Mouse (Mus musculus) forebrain, embryonic 15.5 days (tissue): ENCODE results near the gene Ppil4. TPM values are rescaled to one million over a fixed set of nuclear protein-coding genes. Genes with fewer than 3 reads are reported as not detected.

Source experiments
- ATAC-seq: fragments of 200-750 bp; cut with Nextera tagmentation; replicated peaks from 2 replicates; pipeline ENCODE4 v1.8.0; 2017; ENCODE audit warnings: mild to moderate bottlenecking, moderate TSS enrichment, moderate library complexity
- H3K27ac ChIP-seq: fragments of 300-500 bp; sonication (generic); replicated peaks from 2 replicates; pipeline ENCODE4 v1.5.1; 2015; ENCODE audit warnings: mild to moderate bottlenecking, inconsistent platforms
- H3K27me3 ChIP-seq: fragments of 300-500 bp; sonication (generic); 2 replicates; pipeline ENCODE4 v1.6.1; 2015; ENCODE audit warnings: inconsistent platforms
- H3K36me3 ChIP-seq: fragments of 300-500 bp; sonication (generic); 2 replicates; pipeline ENCODE4 v1.6.1; 2015; ENCODE audit warnings: mild to moderate bottlenecking, inconsistent platforms
- H3K4me1 ChIP-seq: fragments of 300-500 bp; sonication (generic); 2 replicates; pipeline ENCODE4 v1.6.1; 2015; ENCODE audit warnings: inconsistent platforms
- H3K4me2 ChIP-seq: fragments of 300-500 bp; sonication (generic); replicated peaks from 2 replicates; pipeline ENCODE4 v1.6.1; 2015; ENCODE audit warnings: mild to moderate bottlenecking, inconsistent platforms
- H3K4me3 ChIP-seq: fragments of 300-500 bp; sonication (generic); 2 replicates; pipeline ENCODE4 v1.5.1; 2015; ENCODE audit warnings: mild to moderate bottlenecking, inconsistent platforms
- H3K9ac ChIP-seq: fragments of 300-500 bp; sonication (generic); replicated peaks from 2 replicates; pipeline ENCODE4 v1.6.1; 2015; ENCODE audit warnings: mild to moderate bottlenecking, inconsistent platforms
- H3K9me3 ChIP-seq: fragments of 300-500 bp; sonication (generic); 2 replicates; pipeline ENCODE4 v1.6.1; 2016; ENCODE audit warnings: inconsistent platforms
- WGBS: fragments of 180-500 bp; shearing (Covaris S2); methylation state at CpG from one replicate; pipeline ENCODE4 v1.1.7; 2015; ENCODE audit warnings: mixed read lengths; 5-methylcytosine and 5-hydroxymethylcytosine counted together
- polyA plus RNA-seq: library from polyadenylated mRNA; unstranded; fragments of >200 nt; fragmentation: Nextera tagmentation; extraction: Ambion mirVana; gene quantifications from 2 replicates; pipeline ENCODE4 v1.2.1, GENCODE M21; 2015

Gene Ppil4
- polyA plus RNA-seq, 1 experiment from 2014 or later, result 58.2 TPM

- Histone ChIP-seq H3K4me2 (no peak within 1 kb of the TSS; the same call in 1 of the 2 replicates), H3K4me3 (no peak within 1 kb of the TSS), H3K4me1 (no peaks in the 10 kb centered on the region), H3K36me3 (no peaks in the 10 kb centered on the region), H3K27ac (no peak within 1 kb of the TSS), H3K9me3 (no peaks in the 10 kb centered on the region), H3K9ac (no peak within 1 kb of the TSS), H3K27me3 (no peaks in the 10 kb centered on the region)
- WGBS, result 7% methylated on average over 15 of the region's 15 CpGs
- no peak for ATAC-seq
Observed at GRCm38 (mm10) chr10:7832171-7832676, 39.5 kb downstream of the Ppil4 start, which contains the start of gene Zc3h12d. TSS of gene Zc3h12d (plus strand) at chr10:7832470.

GRCm38 (mm10) chr10:7833377-7834165, 40.9 kb downstream of the Ppil4 start:
- Histone ChIP-seq H3K36me3 (no peaks in the 10 kb centered on the region), H3K27ac (no peak overlapping the region), H3K9ac (no peak overlapping the region), H3K4me1 (no peaks in the 10 kb centered on the region), H3K4me3 (no peak overlapping the region), H3K27me3 (no peaks in the 10 kb centered on the region), H3K9me3 (no peaks in the 10 kb centered on the region), H3K4me2 (no peak overlapping the region)
- ATAC-seq, result no peak
- 81% methylated on average over 9 of the region's 9 CpGs for whole genome bisulfite sequencing

GRCm38 (mm10) chr10:7834671-7835225, 42.1 kb downstream of the Ppil4 start:
- 79% methylated on average over 10 of the region's 10 CpGs for WGBS
- Histone ChIP-seq H3K9me3 (no peaks in the 10 kb centered on the region), H3K9ac (no peak overlapping the region), H3K27ac (no peak overlapping the region), H3K4me1 (peaks cover 5% of the 10 kb centered on the region), H3K4me2 (no peak overlapping the region), H3K36me3 (no peaks in the 10 kb centered on the region), H3K27me3 (no peaks in the 10 kb centered on the region), H3K4me3 (no peak overlapping the region)
- ATAC-seq, result no peak

- 76% methylated on average over 2 of the region's 2 CpGs for WGBS
- no peak overlapping the region for H3K9ac ChIP-seq
- H3K27me3 ChIP-seq, result no peaks in the 10 kb centered on the region
- H3K36me3 ChIP-seq, result no peaks in the 10 kb centered on the region
- H3K4me2 ChIP-seq, result no peak overlapping the region
- H3K4me3 ChIP-seq, result no peak overlapping the region
- H3K27ac ChIP-seq, result no peak overlapping the region
- no peak for ATAC-seq
- H3K4me1 ChIP-seq, result peaks cover 7% of the 10 kb centered on the region
- H3K9me3 ChIP-seq, result no peaks in the 10 kb centered on the region
Observed at GRCm38 (mm10) chr10:7836902-7837301, 44.2 kb downstream of the Ppil4 start.

- Histone ChIP-seq H3K4me1 (peaks cover 7% of the 10 kb centered on the region), H3K9me3 (no peaks in the 10 kb centered on the region), H3K4me2 (no peak overlapping the region), H3K4me3 (no peak overlapping the region), H3K36me3 (no peaks in the 10 kb centered on the region), H3K9ac (no peak overlapping the region), H3K27me3 (no peaks in the 10 kb centered on the region), H3K27ac (no peak overlapping the region)
- WGBS, result 87% methylated on average over 8 of the region's 8 CpGs
- ATAC-seq, result no peak
Observed at GRCm38 (mm10) chr10:7837446-7837845, 44.8 kb downstream of the Ppil4 start.

GRCm38 (mm10) chr10:7838036-7838435, 45.3 kb downstream of the Ppil4 start:
- no peaks in the 10 kb centered on the region for H3K9me3 ChIP-seq
- no peak overlapping the region for H3K9ac ChIP-seq
- H3K4me1 ChIP-seq, result peaks cover 7% of the 10 kb centered on the region
- H3K36me3 ChIP-seq, result no peaks in the 10 kb centered on the region
- no peak overlapping the region for H3K27ac ChIP-seq
- H3K27me3 ChIP-seq, result no peaks in the 10 kb centered on the region
- no peak overlapping the region for H3K4me3 ChIP-seq
- WGBS, result 92% methylated on average over 8 of the region's 8 CpGs
- no peak overlapping the region for H3K4me2 ChIP-seq
- no peak for ATAC-seq

DNA sequence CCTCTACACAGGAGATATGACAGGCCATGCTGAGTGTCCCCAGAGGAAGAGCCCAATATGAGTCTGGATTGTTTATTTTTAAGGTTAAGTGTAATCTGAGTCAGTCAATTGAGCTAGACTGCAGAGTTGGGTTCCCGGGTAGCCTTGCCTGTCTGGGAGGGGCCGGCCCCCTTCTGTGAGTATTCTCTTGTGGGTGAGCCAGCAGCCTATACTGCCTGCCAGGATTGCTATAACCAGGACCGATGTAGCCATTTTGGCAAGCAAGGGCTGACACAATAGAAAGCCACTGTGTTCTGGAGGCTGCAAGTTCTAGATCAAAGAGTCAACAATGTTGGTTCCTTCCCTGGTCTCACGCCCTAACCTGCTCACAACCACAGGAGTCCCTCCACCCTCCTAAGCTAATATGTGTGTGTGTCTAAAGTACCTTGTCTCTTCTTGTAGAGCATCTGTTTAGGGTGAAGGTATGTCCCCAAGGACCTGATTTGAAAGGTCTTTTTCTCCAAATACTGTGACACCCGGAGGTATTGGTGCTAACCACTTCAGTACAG, 46.3 kb downstream of the Ppil4 start:
- no peaks in the 10 kb centered on the region for H3K36me3 ChIP-seq
- no peak overlapping the region for H3K4me3 ChIP-seq
- H3K9me3 ChIP-seq, result no peaks in the 10 kb centered on the region
- no peak for ATAC-seq
- H3K9ac ChIP-seq, result no peak overlapping the region
- H3K27ac ChIP-seq, result no peak overlapping the region
- 83% methylated on average over 5 of the region's 5 CpGs for WGBS
- peaks cover 7% of the 10 kb centered on the region for H3K4me1 ChIP-seq
- H3K27me3 ChIP-seq, result no peaks in the 10 kb centered on the region
- no peak overlapping the region for H3K4me2 ChIP-seq

- no peak for ATAC-seq
- H3K9ac ChIP-seq, result no peak overlapping the region
- no peak overlapping the region for H3K27ac ChIP-seq
- H3K27me3 ChIP-seq, result no peaks in the 10 kb centered on the region
- 76% methylated on average over 22 of the region's 22 CpGs for WGBS
- no peaks in the 10 kb centered on the region for H3K36me3 ChIP-seq
- H3K9me3 ChIP-seq, result no peaks in the 10 kb centered on the region
- no peak overlapping the region for H3K4me2 ChIP-seq
- H3K4me1 ChIP-seq, result peaks cover 7% of the 10 kb centered on the region
- H3K4me3 ChIP-seq, result no peak overlapping the region
Observed at GRCm38 (mm10) chr10:7839551-7840352, 47.1 kb downstream of the Ppil4 start.

- Histone ChIP-seq H3K4me1 (peaks cover 7% of the 10 kb centered on the region), H3K9me3 (no peaks in the 10 kb centered on the region), H3K4me2 (no peak overlapping the region), H3K4me3 (no peak overlapping the region), H3K27me3 (no peaks in the 10 kb centered on the region), H3K36me3 (no peaks in the 10 kb centered on the region), H3K9ac (no peak overlapping the region), H3K27ac (no peak overlapping the region)
- no peak for ATAC-seq
- WGBS, result 85% methylated on average over 2 of the region's 2 CpGs
Observed at GRCm38 (mm10) chr10:7840353-7840733, 47.7 kb downstream of the Ppil4 start.

- H3K4me1 ChIP-seq, result peaks cover 7% of the 10 kb centered on the region
- H3K9ac ChIP-seq, result no peak overlapping the region
- no peak overlapping the region for H3K27ac ChIP-seq
- no peaks in the 10 kb centered on the region for H3K36me3 ChIP-seq
- WGBS, result 57% methylated on average over 3 of the region's 3 CpGs
- no peak for ATAC-seq
- no peak overlapping the region for H3K4me2 ChIP-seq
- H3K27me3 ChIP-seq, result no peaks in the 10 kb centered on the region
- H3K4me3 ChIP-seq, result no peak overlapping the region
- H3K9me3 ChIP-seq, result no peaks in the 10 kb centered on the region
Observed at GRCm38 (mm10) chr10:7840785-7841184, 48.1 kb downstream of the Ppil4 start.

DNA sequence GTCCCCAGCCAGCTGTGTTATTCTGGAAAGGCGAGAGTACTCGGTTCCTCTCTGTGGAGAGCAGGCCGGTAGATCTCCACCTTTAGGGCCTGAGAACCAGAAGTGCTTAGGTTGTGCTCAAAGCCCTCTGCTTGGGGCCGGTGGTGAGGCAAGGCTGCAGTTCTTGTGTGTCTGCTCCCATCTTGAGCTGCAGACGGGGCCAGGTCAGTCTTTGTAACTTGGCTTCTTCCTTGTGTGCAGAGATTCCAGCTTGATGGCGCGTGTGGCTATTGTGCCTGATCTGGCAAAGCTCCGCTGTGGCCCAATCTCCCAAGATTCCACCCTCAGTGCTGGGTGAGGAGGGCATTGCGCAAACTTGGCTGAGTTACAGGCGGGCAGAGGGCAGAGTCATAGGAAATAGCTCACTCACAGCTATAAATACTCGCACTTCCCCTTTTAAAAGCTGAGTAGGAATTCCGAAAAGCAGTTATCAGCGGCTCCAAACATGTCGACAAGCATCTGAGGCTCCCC, 48.9 kb downstream of the Ppil4 start:
- no peak for ATAC-seq
- Histone ChIP-seq H3K4me3 (no peak overlapping the region), H3K27me3 (no peaks in the 10 kb centered on the region), H3K4me1 (peaks cover 7% of the 10 kb centered on the region), H3K4me2 (no peak overlapping the region), H3K27ac (no peak overlapping the region), H3K9ac (no peak overlapping the region), H3K9me3 (no peaks in the 10 kb centered on the region), H3K36me3 (no peaks in the 10 kb centered on the region)
- 70% methylated on average over 14 of the region's 14 CpGs for WGBS

DNA sequence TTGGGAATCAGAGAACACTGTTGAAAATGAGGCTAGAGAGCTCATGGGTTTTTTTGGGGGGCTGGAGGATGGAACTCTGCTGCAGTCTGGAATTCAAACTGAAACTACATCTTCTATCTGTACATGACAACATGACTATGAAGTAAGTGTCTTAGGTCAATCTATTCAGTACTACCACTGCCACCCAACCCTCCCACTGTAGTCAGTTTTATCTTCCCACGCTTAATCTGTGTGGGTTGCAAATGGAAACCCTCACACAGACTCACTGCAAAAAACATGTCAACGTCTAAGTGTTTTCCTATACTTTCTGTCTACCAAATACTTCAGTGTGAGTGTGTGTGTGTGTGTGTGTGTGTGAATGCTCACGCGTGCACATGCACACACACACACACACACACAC, 50.5 kb downstream of the Ppil4 start:
- Histone ChIP-seq H3K9ac (no peak overlapping the region), H3K4me2 (no peak overlapping the region), H3K27ac (no peak overlapping the region), H3K4me1 (peaks cover 7% of the 10 kb centered on the region), H3K27me3 (no peaks in the 10 kb centered on the region), H3K9me3 (no peaks in the 10 kb centered on the region), H3K36me3 (no peaks in the 10 kb centered on the region), H3K4me3 (no peak overlapping the region)
- WGBS, result 95% methylated on average over 4 of the region's 4 CpGs
- ATAC-seq, result no peak
